Mouse (Mus musculus) gastrocnemius, postnatal 25 days (tissue): ENCODE results near the gene Zfp428. TPM values are rescaled to one million over a fixed set of nuclear protein-coding genes. Genes with fewer than 3 reads are reported as not detected.

ENCODE experiments used
- DNase-seq: peaks from one replicate; pipeline ENCODE4 v3.0.0; 2022
- total RNA-seq, 2 experiments: library from RNA; stranded (reverse); gene quantifications; 1 replicate in 1 of 2; 2 replicates in 1 of 2; pipeline ENCODE4 v1.2.3; 2021

Zfp428 gene
- total RNA-seq, 2 experiments from 2014 or later = 4.0 TPM

DNA sequence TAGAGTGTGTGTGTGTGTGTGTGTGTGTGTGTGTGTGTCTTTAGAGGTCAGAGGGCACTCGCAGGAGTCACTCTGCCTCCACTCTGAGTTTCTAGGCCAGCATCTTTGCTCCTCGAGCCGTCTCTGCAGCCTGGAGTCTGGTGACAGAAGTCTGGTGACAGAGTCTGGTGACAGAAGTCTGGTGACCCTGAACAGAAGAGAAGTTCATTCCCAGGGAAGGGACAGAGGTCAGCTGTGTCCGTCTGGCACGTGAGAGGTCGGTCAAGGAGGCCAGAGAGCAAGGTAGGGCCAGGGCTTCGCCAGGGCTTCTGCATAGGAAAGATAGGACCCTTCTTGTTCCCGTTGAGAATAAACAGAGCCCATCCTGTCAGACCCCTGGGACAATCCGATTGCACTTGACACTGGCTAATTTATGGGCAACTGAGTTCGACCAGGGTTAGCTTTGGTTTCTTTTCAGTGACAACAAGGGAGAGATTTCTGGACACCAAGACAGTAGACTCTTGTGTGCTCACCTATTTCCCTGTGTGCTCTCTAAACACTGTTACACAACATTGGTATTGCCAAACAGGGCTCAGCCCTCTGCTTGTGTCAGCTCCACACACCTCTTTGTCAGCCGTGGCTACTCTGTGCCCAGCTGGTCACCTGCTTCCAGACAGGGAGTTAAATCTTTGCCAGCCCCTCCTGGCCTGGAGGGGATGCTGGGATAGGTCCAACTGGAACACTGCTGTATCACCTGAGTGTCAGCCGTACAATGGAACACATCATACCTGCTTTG, 45.4 kb downstream of the Zfp428 start:
- DNase-seq = no peak

DNA sequence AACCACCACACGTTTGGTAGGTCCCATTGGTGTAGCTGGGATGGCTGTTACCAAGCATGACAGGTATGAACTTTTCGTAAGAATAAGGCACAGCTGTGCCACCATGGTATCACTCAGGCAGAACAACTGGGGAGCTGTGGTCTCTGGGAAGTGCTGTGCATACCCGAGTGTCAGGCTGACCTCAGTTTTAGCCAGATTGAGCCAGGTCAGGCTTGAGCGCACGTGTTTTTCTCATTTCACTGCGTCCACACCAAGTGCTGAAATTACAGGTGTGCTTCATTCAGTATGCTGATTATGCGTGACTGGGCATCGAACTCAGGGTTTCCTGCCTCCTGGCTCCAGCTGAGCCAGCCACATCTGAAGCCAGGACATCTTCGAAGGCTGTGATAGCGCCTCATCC, 49.0 kb downstream of the Zfp428 start:
- DNase-seq = no peak

DNA sequence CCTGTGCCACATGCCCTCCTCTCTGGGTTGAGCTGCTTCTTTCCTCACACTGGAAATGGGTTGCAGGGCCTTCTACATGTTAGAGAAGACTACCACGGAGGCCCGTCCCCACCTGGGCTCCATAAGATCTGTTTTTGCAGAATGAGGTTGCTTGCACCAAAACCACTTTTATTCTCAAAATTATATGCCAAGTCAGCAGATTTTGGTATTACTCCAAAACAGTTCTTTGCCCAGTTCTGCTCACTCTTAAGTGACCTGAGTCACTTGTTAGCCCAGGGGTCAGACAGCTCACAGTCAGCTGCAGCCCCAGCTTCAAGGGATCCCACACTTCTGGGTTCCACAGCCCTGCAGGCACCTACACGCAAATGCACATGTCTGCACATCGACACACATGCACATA, 54.6 kb downstream of the Zfp428 start:
- no peak for DNase-seq

DNA sequence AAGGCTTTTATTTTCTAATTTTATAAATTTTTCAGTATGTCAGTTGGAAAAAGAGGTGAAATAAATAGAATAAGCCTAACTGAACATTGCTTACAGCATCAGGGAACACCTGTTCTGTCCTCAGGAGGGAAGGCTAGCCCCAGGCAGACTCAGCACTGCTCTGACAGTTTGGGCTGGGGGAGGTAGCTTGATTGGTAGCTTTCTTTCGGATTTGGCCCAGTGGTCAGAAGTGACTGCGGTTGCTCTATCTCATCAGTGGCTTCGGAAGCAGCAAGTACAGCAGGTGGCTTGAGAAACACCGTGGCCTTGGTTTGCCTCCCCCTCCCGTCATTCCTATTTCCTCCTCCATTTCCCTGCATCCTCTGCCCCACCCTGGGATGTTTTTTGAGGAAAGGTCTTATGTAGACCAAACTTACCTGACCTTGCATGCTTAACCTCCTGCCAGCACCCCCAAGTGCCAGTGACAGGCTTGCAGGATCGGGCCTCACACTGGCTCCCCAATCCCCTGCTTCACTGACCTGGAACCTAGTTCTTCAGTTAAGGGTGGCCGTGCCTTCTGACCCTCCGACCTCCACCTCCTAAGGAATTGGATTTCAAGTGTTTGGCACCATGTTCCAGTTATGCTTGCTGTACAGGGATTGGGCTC, 56.5 kb downstream of the Zfp428 start:
- no peak for DNase-seq

DNA sequence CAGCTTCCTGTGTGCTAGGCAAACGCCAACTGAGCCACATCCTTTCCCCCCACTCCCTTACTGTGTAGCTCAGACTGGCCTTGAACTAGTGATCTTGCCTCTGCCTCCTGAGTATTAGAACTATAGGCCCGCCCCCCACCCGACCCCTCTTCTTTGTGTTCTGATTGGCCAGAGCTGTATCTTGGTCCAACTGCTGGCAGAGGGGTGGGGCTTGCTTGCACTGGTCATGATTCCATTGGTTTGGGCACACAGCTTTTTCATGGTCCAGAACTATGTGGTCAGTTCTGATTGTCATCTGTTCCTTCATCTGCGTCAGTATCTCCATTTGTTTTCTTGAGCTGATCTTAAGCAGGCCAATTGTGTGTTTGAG, 57.0 kb downstream of the Zfp428 start:
- DNase-seq = no peak

DNA sequence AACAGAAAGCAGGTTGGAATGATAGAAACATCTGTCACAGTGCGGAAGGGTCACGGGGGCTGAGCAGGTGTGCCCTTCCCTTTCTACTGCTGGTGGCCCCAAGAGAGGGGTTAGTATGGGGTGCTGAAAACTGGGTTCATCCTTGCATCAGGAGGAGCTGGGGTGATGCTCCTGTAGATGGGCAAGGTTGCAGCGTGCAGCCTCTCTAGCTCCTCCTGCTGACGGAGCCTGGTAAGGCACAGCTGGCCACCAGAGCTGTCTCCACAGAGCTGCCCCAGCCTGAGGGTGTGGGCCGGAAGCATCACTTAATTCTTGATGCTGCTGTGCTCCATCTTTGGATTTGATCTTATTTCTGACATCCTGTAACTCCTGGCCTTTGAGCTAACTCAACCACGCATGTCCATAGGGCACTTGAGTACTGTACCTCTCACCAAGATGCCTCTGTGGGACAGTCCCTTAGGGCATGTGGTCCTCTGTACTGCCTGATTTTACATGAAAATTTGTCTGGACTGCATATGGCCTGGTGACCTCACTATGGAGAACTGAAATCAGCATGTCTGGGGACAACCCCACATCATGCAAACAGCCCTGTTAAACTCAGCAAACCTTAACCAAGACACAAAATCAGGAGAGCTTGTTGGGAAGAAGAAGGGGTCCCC, 57.9 kb downstream of the Zfp428 start:
- DNase-seq = peak; percentile 46

Other genes starting within 250 kb of the Zfp428 start
- 1 to 10 TPM; 3.6 to 4.4 TPM for gene Zfp93, start 236.6 kb upstream of the Zfp428 start, total RNA-seq
- gene Zfp61, start 205.8 kb upstream of the Zfp428 start, total RNA-seq = 1 to 10 TPM; 2.9 to 3.2 TPM
- 1 to 10 TPM; 1.3 to 1.8 TPM for gene Zfp94, start 190.3 kb upstream of the Zfp428 start, total RNA-seq
- gene Tescl, start 173.1 kb upstream of the Zfp428 start, total RNA-seq = not detected
- not detected for gene Lypd5, start 157.8 kb upstream of the Zfp428 start, total RNA-seq
- gene Kcnn4, start 136.7 kb upstream of the Zfp428 start, total RNA-seq = under 1 TPM; 0.13 to 0.70 TPM
- gene Smg9, start 107.4 kb upstream of the Zfp428 start, total RNA-seq = 10 to 100 TPM in 1 of 2 experiments, 1 to 10 TPM in 1; 8.2 to 11.0 TPM
- gene Irgc1, start 54.7 kb upstream of the Zfp428 start, total RNA-seq = not detected
- under 1 TPM in 1 of 2 experiments, not detected in 1; 0.75 TPM for gene Plaur, start 44.5 kb upstream of the Zfp428 start, total RNA-seq
- gene Cadm4, start 25.0 kb upstream of the Zfp428 start, total RNA-seq = 1 to 10 TPM; 4.4 to 4.5 TPM
- gene AC161166.1, start 5.4 kb downstream of the Zfp428 start, total RNA-seq = not detected
- gene Irgq, start 23.7 kb downstream of the Zfp428 start, total RNA-seq = 10 to 100 TPM; 12.3 to 13.0 TPM
- not detected for gene Pinlyp, start 39.1 kb downstream of the Zfp428 start, total RNA-seq
- 10 to 100 TPM; 15.8 to 17.5 TPM for gene Xrcc1, start 39.3 kb downstream of the Zfp428 start, total RNA-seq
- 10 to 100 TPM; 21.6 to 25.9 TPM for gene Ethe1, start 80.5 kb downstream of the Zfp428 start, total RNA-seq
- gene Zfp575, start 80.6 kb downstream of the Zfp428 start, total RNA-seq = under 1 TPM in 1 of 2 experiments, not detected in 1; 0.13 TPM
- under 1 TPM; 0.59 to 0.70 TPM for gene Phldb3, start 103.8 kb downstream of the Zfp428 start, total RNA-seq
- gene Lypd3, start 129.5 kb downstream of the Zfp428 start, total RNA-seq = not detected
- gene Tex101, start 169.7 kb downstream of the Zfp428 start, total RNA-seq = not detected
- not detected for gene BC049730, start 202.2 kb downstream of the Zfp428 start, total RNA-seq
- gene Gm4763, start 219.9 kb downstream of the Zfp428 start, total RNA-seq = not detected